Mouse (Mus musculus): Measurements from ENCODE around the gene Gm11549. TPM values are rescaled to one million over a fixed set of nuclear protein-coding genes. Genes with fewer than 3 reads are reported as not detected.

Gm11549 gene
- total and polyA plus RNA-seq, 2 experiments from 2014 or later: 0.68 to 1.3 TPM

- WGBS: 2% methylated on average over 24 of the region's 24 CpGs
- TF ChIP-seq CTCF (IDR thresholded peaks at IDR 0.05; ENCODE audit: low read depth): no peak
- ATAC-seq: peak; percentile 11; the same call in 1 of the 2 replicates
- peak overlapping the region; percentile 99 for H3K4me2 ChIP-seq (ENCODE audit: low read depth)
- peak overlapping the region; percentile 55; the same call in 1 of the 2 replicates for H3K27ac ChIP-seq (ENCODE audit: low read depth, low read length)
- H3K4me1 ChIP-seq (ENCODE audit: insufficient read depth): 0 out of 2 replicates have a peak, but pooled peaks cover 7% of the 10 kb centered on the region
- peak; percentile 31 for DNase-seq
- H3K9ac ChIP-seq: peak overlapping the region; percentile 64
- H3K36me3 ChIP-seq (ENCODE audit: insufficient read depth): no peaks in the 10 kb centered on the region
- H3K9me3 ChIP-seq (ENCODE audit: low read length): no peaks in the 10 kb centered on the region
- H3K4me3 ChIP-seq (ENCODE audit: low read depth, low read length): peak overlapping the region; percentile 71
- H3K27me3 ChIP-seq (ENCODE audit: insufficient read depth, low read length): no peaks in the 10 kb centered on the region
Observed at GRCm38 (mm10) chr3:36474938-36475483, 46.6 kb downstream of the Gm11549 start.

- TF ChIP-seq CTCF (IDR thresholded peaks at IDR 0.05; ENCODE audit: low read depth): no peak
- 0 out of 2 replicates have a peak, but pooled peaks cover 7% of the 10 kb centered on the region for H3K4me1 ChIP-seq (ENCODE audit: insufficient read depth)
- no peaks in the 10 kb centered on the region for H3K9me3 ChIP-seq (ENCODE audit: low read length)
- DNase-seq (no peak), ATAC-seq (no peak)
- H3K27me3 ChIP-seq (ENCODE audit: insufficient read depth, low read length): no peaks in the 10 kb centered on the region
- no peak overlapping the region for H3K27ac ChIP-seq (ENCODE audit: low read depth, low read length)
- WGBS: 76% methylated on average over 5 of the region's 5 CpGs
- no peaks in the 10 kb centered on the region for H3K36me3 ChIP-seq (ENCODE audit: insufficient read depth)
- peak overlapping the region; percentile 99 for H3K4me2 ChIP-seq (ENCODE audit: low read depth)
- H3K9ac ChIP-seq: no peak overlapping the region
- H3K4me3 ChIP-seq (ENCODE audit: low read depth, low read length): peak overlapping the region; percentile 71
Observed at GRCm38 (mm10) chr3:36474421-36474820, 47.2 kb downstream of the Gm11549 start.

- no peak for DNase-seq
- H3K9me3 ChIP-seq (ENCODE audit: low read length): no peaks in the 10 kb centered on the region
- WGBS: 96% methylated on average over 5 of the region's 5 CpGs
- H3K9ac ChIP-seq: no peak overlapping the region
- H3K4me2 ChIP-seq (ENCODE audit: low read depth): no peak overlapping the region
- ATAC-seq: no peak
- no peak overlapping the region for H3K27ac ChIP-seq (ENCODE audit: low read depth, low read length)
- 0 out of 2 replicates have a peak, but pooled peaks cover 7% of the 10 kb centered on the region for H3K4me1 ChIP-seq (ENCODE audit: insufficient read depth)
- TF ChIP-seq CTCF (IDR thresholded peaks at IDR 0.05; ENCODE audit: low read depth): no peak
- no peaks in the 10 kb centered on the region for H3K36me3 ChIP-seq (ENCODE audit: insufficient read depth)
- H3K27me3 ChIP-seq (ENCODE audit: insufficient read depth, low read length): no peaks in the 10 kb centered on the region
- H3K4me3 ChIP-seq (ENCODE audit: low read depth, low read length): no peak overlapping the region
Observed at GRCm38 (mm10) chr3:36473222-36473621, 48.4 kb downstream of the Gm11549 start.

GRCm38 (mm10) chr3:36471856-36472255 lies 49.8 kb downstream of the Gm11549 start:
- no peaks in the 10 kb centered on the region for H3K36me3 ChIP-seq (ENCODE audit: insufficient read depth)
- WGBS: 66% methylated on average over 4 of the region's 4 CpGs
- no peak overlapping the region for H3K27ac ChIP-seq (ENCODE audit: low read depth, low read length)
- H3K4me2 ChIP-seq (ENCODE audit: low read depth): no peak overlapping the region
- TF ChIP-seq CTCF (IDR thresholded peaks at IDR 0.05; ENCODE audit: low read depth): no peak
- no peaks in the 10 kb centered on the region for H3K9me3 ChIP-seq (ENCODE audit: low read length)
- H3K27me3 ChIP-seq (ENCODE audit: insufficient read depth, low read length): no peaks in the 10 kb centered on the region
- no peak for DNase-seq
- no peak for ATAC-seq
- H3K4me3 ChIP-seq (ENCODE audit: low read depth, low read length): no peak overlapping the region
- no peak overlapping the region for H3K9ac ChIP-seq
- 0 out of 2 replicates have a peak, but pooled peaks cover 7% of the 10 kb centered on the region for H3K4me1 ChIP-seq (ENCODE audit: insufficient read depth)

GRCm38 (mm10) chr3:36468871-36469270 lies 52.7 kb downstream of the Gm11549 start:
- no peak for TF ChIP-seq CTCF (IDR thresholded peaks at IDR 0.05; ENCODE audit: low read depth)
- Histone ChIP-seq H3K4me2 (ENCODE audit: low read depth) (no peak overlapping the region), H3K36me3 (ENCODE audit: insufficient read depth) (no peaks in the 10 kb centered on the region), H3K4me1 (ENCODE audit: insufficient read depth) (no peaks in the 10 kb centered on the region), H3K9ac (no peak overlapping the region), H3K27ac (ENCODE audit: low read depth, low read length) (no peak overlapping the region), H3K4me3 (ENCODE audit: low read depth, low read length) (no peak overlapping the region), H3K9me3 (ENCODE audit: low read length) (no peaks in the 10 kb centered on the region), H3K27me3 (ENCODE audit: insufficient read depth, low read length) (no peaks in the 10 kb centered on the region)
- WGBS: 63% methylated on average over 2 of the region's 2 CpGs
- DNase-seq (no peak), ATAC-seq (no peak)

- H3K4me3 ChIP-seq (ENCODE audit: low read depth, low read length): no peak overlapping the region
- H3K27ac ChIP-seq (ENCODE audit: low read depth, low read length): no peak overlapping the region
- WGBS: 88% methylated on average over 7 of the region's 7 CpGs
- no peak overlapping the region for H3K9ac ChIP-seq
- no peaks in the 10 kb centered on the region for H3K4me1 ChIP-seq (ENCODE audit: insufficient read depth)
- TF ChIP-seq CTCF (IDR thresholded peaks at IDR 0.05; ENCODE audit: low read depth): no peak
- ATAC-seq (no peak), DNase-seq (no peak)
- H3K4me2 ChIP-seq (ENCODE audit: low read depth): no peak overlapping the region
- no peaks in the 10 kb centered on the region for H3K27me3 ChIP-seq (ENCODE audit: insufficient read depth, low read length)
- no peaks in the 10 kb centered on the region for H3K9me3 ChIP-seq (ENCODE audit: low read length)
- H3K36me3 ChIP-seq (ENCODE audit: insufficient read depth): no peaks in the 10 kb centered on the region
Observed at GRCm38 (mm10) chr3:36467632-36468031, 54.0 kb downstream of the Gm11549 start.

- Histone ChIP-seq H3K27ac (ENCODE audit: low read depth, low read length) (no peak overlapping the region), H3K4me3 (ENCODE audit: low read depth, low read length) (no peak overlapping the region), H3K36me3 (ENCODE audit: insufficient read depth) (no peaks in the 10 kb centered on the region), H3K4me2 (ENCODE audit: low read depth) (no peak overlapping the region), H3K9me3 (ENCODE audit: low read length) (no peaks in the 10 kb centered on the region), H3K9ac (no peak overlapping the region), H3K27me3 (ENCODE audit: insufficient read depth, low read length) (no peaks in the 10 kb centered on the region), H3K4me1 (ENCODE audit: insufficient read depth) (no peaks in the 10 kb centered on the region)
- 64% methylated on average over 7 of the region's 7 CpGs for WGBS
- TF ChIP-seq CTCF (IDR thresholded peaks at IDR 0.05; ENCODE audit: low read depth): no peak
- DNase-seq: no peak
- no peak for ATAC-seq
Observed at GRCm38 (mm10) chr3:36465538-36465937, 56.1 kb downstream of the Gm11549 start.

Small RNAs within 50 kb of the gene (microRNA-seq; reads per million reads assigned to microRNA genes)
- gene Mir7009: 0 reads per million in 2 experiments

Other genes starting within 250 kb of the Gm11549 start
- gene Anxa5, start 45.9 kb downstream of the Gm11549 start, total RNA-seq (2014; rRNA removed): 38.6 and 41.2 TPM in 2 replicates
- 47.2 and 48.9 TPM in 2 replicates for gene Anxa5, start 45.9 kb downstream of the Gm11549 start, polyA plus RNA-seq (2015; fragmentation: Nextera tagmentation; extraction: Ambion mirVana)
- gene 1810062G17Rik, start 45.9 kb downstream of the Gm11549 start, total RNA-seq (2014; rRNA removed): not detected in 2 replicates
- 0.69 and 0.74 TPM in 2 replicates for gene 1810062G17Rik, start 45.9 kb downstream of the Gm11549 start, polyA plus RNA-seq (2015; fragmentation: Nextera tagmentation; extraction: Ambion mirVana)
- gene Exosc9, start 30.8 kb upstream of the Gm11549 start, total RNA-seq (2014; rRNA removed): 72.9 and 78.0 TPM in 2 replicates
- 76.9 and 81.4 TPM in 2 replicates for gene Exosc9, start 30.8 kb upstream of the Gm11549 start, polyA plus RNA-seq (2015; fragmentation: Nextera tagmentation; extraction: Ambion mirVana)
- gene Ccna2, start 50.3 kb upstream of the Gm11549 start, total RNA-seq (2014; rRNA removed): 16.8 and 23.9 TPM in 2 replicates
- 20.5 and 20.7 TPM in 2 replicates for gene Ccna2, start 50.3 kb upstream of the Gm11549 start, polyA plus RNA-seq (2015; fragmentation: Nextera tagmentation; extraction: Ambion mirVana)
- 15.1 and 15.5 TPM in 2 replicates for gene Bbs7, start 91.7 kb upstream of the Gm11549 start, total RNA-seq (2014; rRNA removed)
- gene Bbs7, start 91.7 kb upstream of the Gm11549 start, polyA plus RNA-seq (2015; fragmentation: Nextera tagmentation; extraction: Ambion mirVana): 13.4 and 14.9 TPM in 2 replicates
- 9.7 and 12.3 TPM in 2 replicates for gene Trpc3, start 168.4 kb upstream of the Gm11549 start, total RNA-seq (2014; rRNA removed)
- 3.6 and 8.2 TPM in 2 replicates for gene Trpc3, start 168.4 kb upstream of the Gm11549 start, polyA plus RNA-seq (2015; fragmentation: Nextera tagmentation; extraction: Ambion mirVana)